Mouse (Mus musculus) limb, embryonic 10.5 days (tissue): ENCODE results near the gene Cks1b. TPM values are rescaled to one million over a fixed set of nuclear protein-coding genes. Genes with fewer than 3 reads are reported as not detected.

Experiments used
- polyA plus RNA-seq: library from polyadenylated mRNA; unstranded; fragments of >200 nt; fragmentation: Nextera tagmentation; extraction: Ambion mirVana; gene quantifications from 2 replicates; pipeline ENCODE4 v1.2.1, GENCODE M21; 2016

The Cks1b gene
- polyA plus RNA-seq, 1 experiment from 2014 or later, result 898 TPM

Other genes starting within 250 kb of the Cks1b start
- 115 and 119 TPM in 2 replicates for gene Scamp3, start 240.9 kb downstream of the Cks1b start, polyA plus RNA-seq
- gene Fam189b, start 235.2 kb downstream of the Cks1b start, polyA plus RNA-seq, result 32.2 and 35.0 TPM in 2 replicates
- gene Gba, start 215.5 kb downstream of the Cks1b start, polyA plus RNA-seq, result 34.8 and 34.9 TPM in 2 replicates
- 12.2 and 26.8 TPM in 2 replicates for gene Thbs3, start 203.2 kb downstream of the Cks1b start, polyA plus RNA-seq
- gene Mtx1, start 191.3 kb downstream of the Cks1b start, polyA plus RNA-seq, result 250 and 265 TPM in 2 replicates
- 0.24 and 0.74 TPM in 2 replicates for gene Muc1, start 189.3 kb downstream of the Cks1b start, polyA plus RNA-seq
- 272 and 282 TPM in 2 replicates for gene Krtcap2, start 172.4 kb downstream of the Cks1b start, polyA plus RNA-seq
- gene Trim46, start 172.1 kb downstream of the Cks1b start, polyA plus RNA-seq, result 3.4 and 6.1 TPM in 2 replicates
- 82.5 and 84.0 TPM in 2 replicates for gene Dpm3, start 159.0 kb downstream of the Cks1b start, polyA plus RNA-seq
- gene Slc50a1, start 147.8 kb downstream of the Cks1b start, polyA plus RNA-seq, result 33.2 and 41.3 TPM in 2 replicates
- 29.8 and 36.8 TPM in 2 replicates for gene Efna1, start 137.2 kb downstream of the Cks1b start, polyA plus RNA-seq
- 13.2 and 18.4 TPM in 2 replicates for gene Efna3, start 95.4 kb downstream of the Cks1b start, polyA plus RNA-seq
- gene Efna4, start 80.4 kb downstream of the Cks1b start, polyA plus RNA-seq, result 47.4 and 53.4 TPM in 2 replicates
- 29.4 TPM in 2 replicates for gene Adam15, start 68.4 kb downstream of the Cks1b start, polyA plus RNA-seq
- gene Dcst2, start 56.4 kb downstream of the Cks1b start, polyA plus RNA-seq, result 0.24 TPM in 1 of 2 replicates, not detected in the other
- gene Dcst1, start 53.1 kb downstream of the Cks1b start, polyA plus RNA-seq, result 0.25 and 0.30 TPM in 2 replicates
- 0.38 and 0.49 TPM in 2 replicates for gene Zbtb7b, start 23.6 kb downstream of the Cks1b start, polyA plus RNA-seq
- 0.26 TPM in 1 of 2 replicates, not detected in the other for gene Lenep, start 15.6 kb downstream of the Cks1b start, polyA plus RNA-seq
- gene Flad1, start 6.5 kb downstream of the Cks1b start, polyA plus RNA-seq, result 22.2 and 26.1 TPM in 2 replicates
- gene Shc1, start 60 bp upstream of the Cks1b start, polyA plus RNA-seq, result 82.6 and 96.2 TPM in 2 replicates
- gene Pygo2, start 11.8 kb upstream of the Cks1b start, polyA plus RNA-seq, result 50.7 and 53.5 TPM in 2 replicates
- gene Pbxip1, start 18.3 kb upstream of the Cks1b start, polyA plus RNA-seq, result 13.0 and 19.2 TPM in 2 replicates
- gene Pmvk, start 36.2 kb upstream of the Cks1b start, polyA plus RNA-seq, result 63.6 and 65.9 TPM in 2 replicates
- 0.43 and 0.74 TPM in 2 replicates for gene Kcnn3, start 101.8 kb upstream of the Cks1b start, polyA plus RNA-seq